Mouse (Mus musculus) CH12F3 (cell line): ENCODE data around the gene Tsks.

Experiments used
- in situ Hi-C: fragments of 300-500 bp; cut with MboI; formaldehyde crosslinking; loops from 2 replicates; pipeline ENCODE4 v1.14.3; 2020; ENCODE audit warnings: low sequenced_read_pairs

Gene Tsks

GRCm38 (mm10) chr7:44942904-44943303 is at the start of gene Tsks:
Tsks (plus strand) TSS chr7:44943204.
- in situ Hi-C loops: no loop called here

- in situ Hi-C loops: no loop called here
These were observed 48.8 kb upstream of the Tsks start for GRCm38 (mm10) chr7:44894175-44894574.

GRCm38 (mm10) chr7:44895206-44895592 is 47.8 kb upstream of the Tsks start:
- in situ Hi-C loops: no loop called here

GRCm38 (mm10) chr7:44895593-44896434 is 47.2 kb upstream of the Tsks start, which contains the start of gene Fuz:
Fuz (plus strand) TSS chr7:44896079.
- in situ Hi-C loops: no loop called here

- in situ Hi-C loops: no loop called here
These were observed 46.5 kb upstream of the Tsks start for GRCm38 (mm10) chr7:44896499-44896898.

- in situ Hi-C loops: no loop called here
These were observed 44.4 kb upstream of the Tsks start for GRCm38 (mm10) chr7:44898607-44899006.

- in situ Hi-C loops: no loop called here
These were observed 42.4 kb upstream of the Tsks start for GRCm38 (mm10) chr7:44900632-44901031.

- in situ Hi-C loops: no loop called here
These were observed 41.7 kb upstream of the Tsks start for GRCm38 (mm10) chr7:44901230-44901722.

GRCm38 (mm10) chr7:44905430-44905829 is 37.6 kb upstream of the Tsks start:
- in situ Hi-C loops: no loop called here

- in situ Hi-C loops: no loop called here
These were observed 34.1 kb upstream of the Tsks start for GRCm38 (mm10) chr7:44908706-44909476.

- in situ Hi-C loops: no loop called here
These were observed 28.6 kb upstream of the Tsks start for GRCm38 (mm10) chr7:44914396-44914795.

- in situ Hi-C loops: no loop called here
These were observed 27.7 kb upstream of the Tsks start for GRCm38 (mm10) chr7:44915314-44915713.

- in situ Hi-C loops: no loop called here
These were observed 26.8 kb upstream of the Tsks start for GRCm38 (mm10) chr7:44916191-44916590.

- in situ Hi-C loops: no loop called here
These were observed 26.1 kb upstream of the Tsks start for GRCm38 (mm10) chr7:44916881-44917280.

GRCm38 (mm10) chr7:44918219-44918618 is 24.8 kb upstream of the Tsks start:
- in situ Hi-C loops: no loop called here

- in situ Hi-C loops: no loop called here
These were observed 23.9 kb upstream of the Tsks start for GRCm38 (mm10) chr7:44919127-44919526.

GRCm38 (mm10) chr7:44922530-44922929 is 20.5 kb upstream of the Tsks start:
- in situ Hi-C loops: no loop called here

- in situ Hi-C loops: no loop called here
These were observed 17.5 kb upstream of the Tsks start for GRCm38 (mm10) chr7:44925468-44925867.

- in situ Hi-C loops: no loop called here
These were observed 14.4 kb upstream of the Tsks start for GRCm38 (mm10) chr7:44928570-44928969.

- in situ Hi-C loops: no loop called here
These were observed 13.5 kb upstream of the Tsks start, which contains the start of gene Ap2a1 for GRCm38 (mm10) chr7:44929204-44930151. Ap2a1 (minus strand) TSS chr7:44929496.

GRCm38 (mm10) chr7:44938680-44939079 is 4.3 kb upstream of the Tsks start:
- in situ Hi-C loops: no loop called here
